Mouse (Mus musculus) testis, adult 2 months (tissue): ENCODE measurements at regions not wholly inside any gene's neighbourhood (a gene's known extent, or its start where the extent isn't known, plus 50 kb on each side); places are given as distances from the start of the nearest gene placed in this dataset.

ENCODE experiments used
- CTCF ChIP-seq: fragments of 200-500 bp; IDR thresholded peaks from 2 replicates; pipeline ENCODE4 v1.5.1; 2012; ENCODE audit warnings: low read depth, mild to moderate bottlenecking, inconsistent platforms, low read length, moderate library complexity; ENCODE audit not compliant: control insufficient read depth, insufficient read depth, insufficient replicate concordance
- POLR2A ChIP-seq: fragments of 200-500 bp; IDR thresholded peaks from 2 replicates; pipeline ENCODE4 v1.6.1; 2012; ENCODE audit warnings: low read depth, mild to moderate bottlenecking, inconsistent platforms, low read length, moderate library complexity; ENCODE audit not compliant: control insufficient read depth

- TF ChIP-seq POLR2A (no peak), CTCF (no peak)
Observed at GRCm38 (mm10) chr5:50778221-50778620, 719.4 kb upstream of the Adgra3 start.
